ENCODE assay signal across 28 mouse cellular contexts in the genomic region with DNA sequence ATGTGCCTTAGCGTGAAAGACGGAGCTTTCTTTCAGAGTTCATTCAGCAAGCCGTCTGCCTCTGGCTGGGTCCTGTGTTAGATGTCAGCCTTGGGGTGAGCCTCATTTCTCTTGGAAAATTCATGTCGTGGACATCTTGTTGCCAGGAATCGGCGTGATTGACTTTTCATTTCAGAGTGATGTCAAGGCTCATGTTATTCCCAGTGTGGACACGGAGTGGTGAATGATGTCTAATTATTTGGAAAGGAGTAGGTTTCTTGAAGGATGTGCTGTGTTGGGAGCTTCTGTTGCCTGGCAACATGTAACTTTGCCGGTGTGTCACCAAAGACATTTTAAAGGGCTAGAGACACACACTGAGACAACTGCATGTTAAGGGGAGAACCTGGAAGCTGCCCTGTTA.
DNase-seq lines count a peak whose midpoint lies in the region; ATAC-seq lines count a peak whose summit lies in the region.
"Had no signal": no experiment of that assay in that cellular context is flagged by ENCODE, and none has a peak within 500 bp of the region (broad histone marks: within the 10 kb centered on the region; RNA-seq: fewer than 3 reads in every experiment).

No protein-coding gene starts in this region.

- no peak for DNase-seq in hindbrain, embryonic 10.5 days (ENCODE audit: low spot score)
- no peak for DNase-seq in neural tube, embryonic 10.5 days (ENCODE audit: extremely low spot score, low spot score)
- no peak for DNase-seq in embryo, embryonic 10.5 days (ENCODE audit: low spot score)
- DNase-seq: adrenal gland, postnatal 10 days; cerebellum, adult 11-12 months; cerebellum, adult 9-11 months; gastrocnemius, adult 2 months; gastrocnemius, postnatal 36 days; heart, adult 2 months; heart, postnatal 14 days; kidney, adult 8-10 months; kidney, postnatal 14 days; lung, embryonic 14.5 days; lung, postnatal 14 days; thymus, adult 2 months; thymus, postnatal 36 days had no signal

- no peak overlapping the region for H3K4me2 ChIP-seq in hindbrain, embryonic 12.5 days (replicated peaks)
- H3K4me2 ChIP-seq in neural tube, embryonic 15.5 days = no peak overlapping the region
- H3K4me2 ChIP-seq in midbrain, embryonic 13.5 days (replicated peaks) = no peak overlapping the region
- H3K4me2 ChIP-seq in kidney, embryonic 14.5 days (replicated peaks; ENCODE audit: low read depth, low read length) = no peak overlapping the region
- H3K4me2 ChIP-seq: embryonic facial prominence, embryonic 13.5 days; forebrain, embryonic 12.5 days; limb, embryonic 12.5 days; liver, embryonic 15.5 days; lung, embryonic 14.5 days; neural tube, embryonic 12.5 days had no signal

- WGBS in hindbrain, embryonic 12.5 days = 68% methylated on average over 8 of the region's 8 CpGs
- WGBS in hindbrain, embryonic 10.5 days = 82% methylated on average over 8 of the region's 8 CpGs
- WGBS in neural tube, embryonic 15.5 days = 59% methylated on average over 8 of the region's 8 CpGs
- WGBS in midbrain, embryonic 13.5 days = 62% methylated on average over 8 of the region's 8 CpGs
- WGBS in kidney, embryonic 14.5 days = 89% methylated on average over 8 of the region's 8 CpGs

- ATAC-seq in hindbrain, embryonic 12.5 days (ENCODE audit: low FRiP score) = no peak
- no peak for ATAC-seq in neural tube, embryonic 15.5 days (ENCODE audit: low FRiP score)
- no peak for ATAC-seq in midbrain, embryonic 13.5 days
- no peak for ATAC-seq in kidney, embryonic 14.5 days (ENCODE audit: low FRiP score, low TSS enrichment)
- ATAC-seq: activated CD4-positive, CD25-positive, alpha-beta regulatory T cell, adult 4 months; intestine, embryonic 16.5 days had no signal

- peaks cover 21% of the 10 kb centered on the region for H3K4me1 ChIP-seq in hindbrain, embryonic 12.5 days
- peaks cover 14% of the 10 kb centered on the region for H3K4me1 ChIP-seq in hindbrain, embryonic 10.5 days (replicated peaks)
- peaks cover 42% of the 10 kb centered on the region for H3K4me1 ChIP-seq in neural tube, embryonic 15.5 days
- peaks cover 44% of the 10 kb centered on the region for H3K4me1 ChIP-seq in midbrain, embryonic 13.5 days (replicated peaks)
- H3K4me1 ChIP-seq in kidney, embryonic 14.5 days (ENCODE audit: control insufficient read depth, insufficient read depth, low read length) = no peaks in the 10 kb centered on the region

- H3K4me3 ChIP-seq in hindbrain, embryonic 12.5 days = no peak overlapping the region
- H3K4me3 ChIP-seq in hindbrain, embryonic 10.5 days = no peak overlapping the region
- H3K4me3 ChIP-seq in neural tube, embryonic 15.5 days (replicated peaks) = no peak overlapping the region
- no peak overlapping the region for H3K4me3 ChIP-seq in midbrain, embryonic 13.5 days (replicated peaks)
- H3K4me3 ChIP-seq in kidney, embryonic 14.5 days (ENCODE audit: low read length) = no peak overlapping the region
- H3K4me3 ChIP-seq: embryonic facial prominence, embryonic 13.5 days; forebrain, embryonic 12.5 days; gastrocnemius, adult 2 months; heart, adult 2 months; left cerebral cortex, adult 2 months; limb, embryonic 12.5 days; liver, embryonic 15.5 days; neural tube, embryonic 12.5 days had no signal

- H3K36me3 ChIP-seq in hindbrain, embryonic 12.5 days = no peaks in the 10 kb centered on the region
- H3K36me3 ChIP-seq in hindbrain, embryonic 10.5 days = no peaks in the 10 kb centered on the region
- no peaks in the 10 kb centered on the region for H3K36me3 ChIP-seq in neural tube, embryonic 15.5 days
- no peaks in the 10 kb centered on the region for H3K36me3 ChIP-seq in midbrain, embryonic 13.5 days
- no peaks in the 10 kb centered on the region for H3K36me3 ChIP-seq in kidney, embryonic 14.5 days (ENCODE audit: control insufficient read depth, insufficient read depth, low read length)
- H3K36me3 ChIP-seq: embryonic facial prominence, embryonic 13.5 days; forebrain, embryonic 12.5 days; limb, embryonic 12.5 days; liver, embryonic 15.5 days; neural tube, embryonic 12.5 days had no signal

- H3K9ac ChIP-seq in hindbrain, embryonic 12.5 days = no peak overlapping the region
- no peak overlapping the region for H3K9ac ChIP-seq in neural tube, embryonic 15.5 days (replicated peaks)
- no peak overlapping the region for H3K9ac ChIP-seq in midbrain, embryonic 13.5 days (replicated peaks)
- no peak overlapping the region for H3K9ac ChIP-seq in kidney, embryonic 14.5 days (ENCODE audit: low read depth, low read length)
- H3K9ac ChIP-seq: embryonic facial prominence, embryonic 13.5 days; forebrain, embryonic 12.5 days; limb, embryonic 12.5 days; liver, embryonic 15.5 days; lung, embryonic 14.5 days; neural tube, embryonic 12.5 days had no signal

- 0 out of 2 replicates have a peak overlapping the region, but pooled peaks have one; percentile 32 for H3K27ac ChIP-seq in hindbrain, embryonic 12.5 days
- no peak overlapping the region for H3K27ac ChIP-seq in hindbrain, embryonic 10.5 days
- peak overlapping the region; percentile 48; the same call in 1 of the 2 replicates for H3K27ac ChIP-seq in neural tube, embryonic 15.5 days (replicated peaks)
- H3K27ac ChIP-seq in midbrain, embryonic 13.5 days = 0 out of 2 replicates have a peak overlapping the region, but pooled peaks have one; percentile 41
- H3K27ac ChIP-seq in kidney, embryonic 14.5 days (ENCODE audit: low read depth, low read length) = no peak overlapping the region
- H3K27ac ChIP-seq: embryonic facial prominence, embryonic 13.5 days; forebrain, embryonic 12.5 days; gastrocnemius, adult 2 months; heart, adult 2 months; left cerebral cortex, adult 2 months; limb, embryonic 12.5 days; liver, embryonic 15.5 days; neural tube, embryonic 12.5 days had no signal

- H3K27me3 ChIP-seq in hindbrain, embryonic 12.5 days = no peaks in the 10 kb centered on the region
- no peaks in the 10 kb centered on the region for H3K27me3 ChIP-seq in hindbrain, embryonic 10.5 days (ENCODE audit: insufficient read depth, poor library complexity, severe bottlenecking)
- H3K27me3 ChIP-seq in neural tube, embryonic 15.5 days (replicated peaks) = no peaks in the 10 kb centered on the region
- H3K27me3 ChIP-seq in midbrain, embryonic 13.5 days = no peaks in the 10 kb centered on the region
- H3K27me3 ChIP-seq in kidney, embryonic 14.5 days (ENCODE audit: control insufficient read depth, insufficient read depth, low read length) = no peaks in the 10 kb centered on the region
- H3K27me3 ChIP-seq: forebrain, embryonic 12.5 days; limb, embryonic 12.5 days; liver, embryonic 15.5 days; neural tube, embryonic 12.5 days had no signal

- no peaks in the 10 kb centered on the region for H3K9me3 ChIP-seq in hindbrain, embryonic 12.5 days (replicated peaks)
- H3K9me3 ChIP-seq in hindbrain, embryonic 10.5 days = no peaks in the 10 kb centered on the region
- H3K9me3 ChIP-seq in neural tube, embryonic 15.5 days (replicated peaks) = no peaks in the 10 kb centered on the region
- no peaks in the 10 kb centered on the region for H3K9me3 ChIP-seq in midbrain, embryonic 13.5 days
- H3K9me3 ChIP-seq in kidney, embryonic 14.5 days (ENCODE audit: control insufficient read depth, low read length) = no peaks in the 10 kb centered on the region; the same call in 1 of the 2 replicates
- H3K9me3 ChIP-seq: embryonic facial prominence, embryonic 13.5 days; forebrain, embryonic 12.5 days; liver, embryonic 15.5 days; neural tube, embryonic 12.5 days had no signal

Comparison
In these comparisons a context has a peak if more than half of its experiments do, and no peak if none do; other contexts are left out.
1. H3K27ac ChIP-seq: peak in hindbrain, embryonic 12.5 days (single experiment), neural tube, embryonic 15.5 days (single experiment) and midbrain, embryonic 13.5 days (single experiment); none in hindbrain, embryonic 10.5 days (single experiment) and kidney, embryonic 14.5 days (single experiment).